Mouse (Mus musculus) liver, adult 2 months (tissue): Measurements from ENCODE around the gene Hnrnpul1. TPM values are rescaled to one million over a fixed set of nuclear protein-coding genes. Genes with fewer than 3 reads are reported as not detected.

Experiments used
- DNase-seq: peaks from one replicate; pipeline ENCODE4 v3.0.0-alpha.2; 2011; ENCODE audit warnings: low read depth, low spot score; ENCODE audit errors: extremely low read depth
- H3K27ac ChIP-seq: fragments of 200-500 bp; replicated peaks from 2 replicates; pipeline ENCODE4 v1.5.1; 2012; ENCODE audit warnings: low read depth, mild to moderate bottlenecking, control low read depth, inconsistent platforms, low read length; ENCODE audit not compliant: insufficient read depth
- H3K27me3 ChIP-seq: fragments of 200-500 bp; 2 replicates; pipeline ENCODE4 v1.6.1; 2012; ENCODE audit warnings: mild to moderate bottlenecking, moderate library complexity, low read length, inconsistent platforms; ENCODE audit not compliant: control insufficient read depth, insufficient read depth
- H3K36me3 ChIP-seq: fragments of 200-500 bp; 2 replicates; pipeline ENCODE4 v1.6.1; 2012; ENCODE audit warnings: low read length, inconsistent platforms; ENCODE audit not compliant: control insufficient read depth, insufficient read depth
- H3K4me1 ChIP-seq: fragments of 200-500 bp; 2 replicates; pipeline ENCODE4 v1.6.1; 2011; ENCODE audit warnings: low read length; ENCODE audit not compliant: control insufficient read depth, insufficient read depth
- H3K4me3 ChIP-seq: fragments of 200-500 bp; 2 replicates; pipeline ENCODE4 v1.5.1; 2011; ENCODE audit warnings: low read depth, mild to moderate bottlenecking, control low read depth, low read length, moderate library complexity; ENCODE audit not compliant: insufficient read depth
- H3K79me2 ChIP-seq: fragments of 200-500 bp; 2 replicates; pipeline ENCODE4 v1.6.1; 2012; ENCODE audit warnings: inconsistent platforms, mild to moderate bottlenecking, low read length, moderate library complexity; ENCODE audit not compliant: control insufficient read depth, insufficient read depth
- H3K9ac ChIP-seq: fragments of 200-500 bp; 2 replicates; pipeline ENCODE4 v1.6.1; 2012; ENCODE audit warnings: low read depth, mild to moderate bottlenecking, control low read depth, inconsistent platforms, low read length
- CTCF ChIP-seq: fragments of 200-500 bp; IDR thresholded peaks from 2 replicates; pipeline ENCODE4 v1.5.1; 2011; ENCODE audit warnings: low read depth, low read length, control low read depth
- POLR2A ChIP-seq: fragments of 200-500 bp; IDR thresholded peaks from 2 replicates; pipeline ENCODE4 v1.6.1; 2011; ENCODE audit warnings: low read length, control low read depth; ENCODE audit not compliant: insufficient read depth; ENCODE audit errors: extremely low read depth
- WGBS: fragments of 180-500 bp; shearing (Covaris S2); methylation state at CpG from one replicate; pipeline ENCODE4 v1.1.7; 2018; 5-methylcytosine and 5-hydroxymethylcytosine counted together
- polyA plus RNA-seq: library from polyadenylated mRNA; depleted of rRNA; stranded (reverse); fragments of >200 nt; gene quantifications from 2 replicates; pipeline ENCODE4 v1.2.3, GENCODE M21; 2012
- total RNA-seq: library from RNA; depleted of rRNA; stranded (reverse); fragments of >200 nt; gene quantifications from 2 replicates; pipeline ENCODE4 v1.2.3, GENCODE M21; 2014

Hnrnpul1 gene
- total and polyA plus RNA-seq, 2 experiments: 21.7 to 30.0 TPM

DNA sequence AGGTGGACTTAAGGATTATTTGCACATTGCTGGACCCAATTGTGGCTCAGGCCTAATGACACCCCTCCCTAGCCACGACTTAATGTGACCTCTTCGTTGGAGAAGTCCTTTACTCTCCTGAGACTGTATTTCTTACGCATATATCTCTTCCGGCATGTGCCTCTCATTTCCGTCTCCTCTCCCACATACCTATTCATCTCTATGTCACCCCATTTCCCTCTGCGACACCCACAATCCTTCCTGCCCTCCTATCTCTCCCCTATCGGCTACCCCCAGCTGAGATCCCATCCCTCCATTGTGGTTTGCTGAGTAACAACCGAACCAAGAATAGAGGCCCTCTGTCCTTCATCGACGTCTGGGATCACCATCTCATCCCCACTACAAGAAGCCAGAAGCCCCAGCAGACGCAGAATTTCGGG is 64.9 kb downstream of the Hnrnpul1 start:
- 0 out of 2 replicates have a peak overlapping the region, but pooled peaks have one; percentile 24 for H3K9ac ChIP-seq
- H3K79me2 ChIP-seq: no peaks in the 10 kb centered on the region
- WGBS: 33% methylated on average over 12 of the region's 12 CpGs
- H3K27ac ChIP-seq: no peak overlapping the region; the same call in 1 of the 2 replicates
- no peaks in the 10 kb centered on the region for H3K36me3 ChIP-seq
- no peaks in the 10 kb centered on the region for H3K4me1 ChIP-seq
- TF ChIP-seq POLR2A: no peak
- no peak for TF ChIP-seq CTCF
- H3K27me3 ChIP-seq: peaks cover 6% of the 10 kb centered on the region; the same call in 1 of the 2 replicates
- DNase-seq: no peak
- peak overlapping the region; percentile 61 for H3K4me3 ChIP-seq

DNA sequence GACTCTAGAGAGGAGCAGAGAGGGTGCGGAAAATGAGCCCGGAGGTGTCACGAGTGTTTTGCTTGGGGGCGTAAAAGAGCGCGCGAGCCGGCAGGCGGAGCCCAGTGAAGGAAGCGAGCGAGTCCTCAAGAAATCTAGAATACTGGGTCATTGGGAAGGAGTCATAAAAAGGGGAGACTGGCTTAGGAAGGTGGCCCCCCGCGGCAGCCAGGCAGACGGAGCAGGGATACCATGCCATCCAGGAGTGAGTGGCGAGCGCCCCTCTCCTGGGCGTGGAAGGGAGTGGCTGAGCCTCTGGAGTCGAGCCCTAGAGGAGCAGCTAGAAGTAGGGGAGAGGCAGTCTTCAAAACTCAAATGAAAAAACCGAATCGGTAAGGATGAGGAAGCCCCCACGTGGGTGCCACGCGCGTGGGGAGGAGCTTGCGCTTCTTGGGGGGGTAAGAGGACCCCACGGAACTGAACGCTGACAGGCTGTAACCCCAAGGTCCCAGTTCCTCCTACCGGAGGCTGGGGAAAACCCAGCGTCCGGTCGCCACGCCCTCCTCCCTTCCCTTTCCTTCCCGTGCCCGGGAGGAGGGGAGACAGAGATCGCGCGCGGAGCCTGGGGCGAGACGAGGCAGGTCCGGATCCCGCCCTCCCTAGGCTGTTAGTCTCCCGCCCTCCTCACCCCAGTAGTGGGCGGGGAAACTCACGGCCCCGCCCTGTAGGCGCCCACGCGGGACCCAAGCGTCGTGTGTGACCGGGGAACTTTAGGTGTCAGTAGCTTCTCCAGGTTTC is 65.6 kb downstream of the Hnrnpul1 start:
- TF ChIP-seq POLR2A (no peak), CTCF (no peak)
- peak overlapping the region; percentile 61 for H3K9ac ChIP-seq
- H3K36me3 ChIP-seq: no peaks in the 10 kb centered on the region
- peak overlapping the region; percentile 61 for H3K4me3 ChIP-seq
- peaks cover 6% of the 10 kb centered on the region; the same call in 1 of the 2 replicates for H3K27me3 ChIP-seq
- peak; percentile 44 for DNase-seq
- H3K79me2 ChIP-seq: no peaks in the 10 kb centered on the region
- no peaks in the 10 kb centered on the region for H3K4me1 ChIP-seq
- WGBS: 3% methylated on average over 45 of the region's 52 CpGs
- peak overlapping the region; percentile 39 for H3K27ac ChIP-seq

DNA sequence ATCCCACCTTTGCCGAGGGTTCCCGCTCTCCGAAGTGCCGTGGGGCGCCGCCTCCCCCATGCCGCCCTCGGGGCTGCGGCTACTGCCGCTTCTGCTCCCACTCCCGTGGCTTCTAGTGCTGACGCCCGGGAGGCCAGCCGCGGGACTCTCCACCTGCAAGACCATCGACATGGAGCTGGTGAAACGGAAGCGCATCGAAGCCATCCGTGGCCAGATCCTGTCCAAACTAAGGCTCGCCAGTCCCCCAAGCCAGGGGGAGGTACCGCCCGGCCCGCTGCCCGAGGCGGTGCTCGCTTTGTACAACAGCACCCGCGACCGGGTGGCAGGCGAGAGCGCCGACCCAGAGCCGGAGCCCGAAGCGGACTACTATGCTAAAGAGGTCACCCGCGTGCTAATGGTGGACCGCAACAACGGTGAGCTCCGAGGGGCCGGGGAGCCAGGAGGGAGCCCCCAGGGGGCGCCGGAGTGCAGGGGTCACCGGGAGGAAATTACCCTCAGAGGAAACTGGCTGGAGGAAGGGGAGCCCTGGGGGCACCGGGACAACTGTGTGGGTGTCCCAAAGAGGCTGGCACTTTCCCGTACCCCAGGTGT is 66.7 kb downstream of the Hnrnpul1 start:
- H3K4me1 ChIP-seq: 0 out of 2 replicates have a peak, but pooled peaks cover 3% of the 10 kb centered on the region
- H3K36me3 ChIP-seq: no peaks in the 10 kb centered on the region
- peaks cover 6% of the 10 kb centered on the region; the same call in 1 of the 2 replicates for H3K27me3 ChIP-seq
- no peak for DNase-seq
- no peaks in the 10 kb centered on the region for H3K79me2 ChIP-seq
- peak overlapping the region; percentile 61 for H3K4me3 ChIP-seq
- peak overlapping the region; percentile 39 for H3K27ac ChIP-seq
- WGBS: 1% methylated on average over 47 of the region's 47 CpGs
- peak overlapping the region; percentile 23 for H3K9ac ChIP-seq
- TF ChIP-seq POLR2A (no peak), CTCF (peak; percentile 11; the same call in 1 of the 2 replicates)

DNA sequence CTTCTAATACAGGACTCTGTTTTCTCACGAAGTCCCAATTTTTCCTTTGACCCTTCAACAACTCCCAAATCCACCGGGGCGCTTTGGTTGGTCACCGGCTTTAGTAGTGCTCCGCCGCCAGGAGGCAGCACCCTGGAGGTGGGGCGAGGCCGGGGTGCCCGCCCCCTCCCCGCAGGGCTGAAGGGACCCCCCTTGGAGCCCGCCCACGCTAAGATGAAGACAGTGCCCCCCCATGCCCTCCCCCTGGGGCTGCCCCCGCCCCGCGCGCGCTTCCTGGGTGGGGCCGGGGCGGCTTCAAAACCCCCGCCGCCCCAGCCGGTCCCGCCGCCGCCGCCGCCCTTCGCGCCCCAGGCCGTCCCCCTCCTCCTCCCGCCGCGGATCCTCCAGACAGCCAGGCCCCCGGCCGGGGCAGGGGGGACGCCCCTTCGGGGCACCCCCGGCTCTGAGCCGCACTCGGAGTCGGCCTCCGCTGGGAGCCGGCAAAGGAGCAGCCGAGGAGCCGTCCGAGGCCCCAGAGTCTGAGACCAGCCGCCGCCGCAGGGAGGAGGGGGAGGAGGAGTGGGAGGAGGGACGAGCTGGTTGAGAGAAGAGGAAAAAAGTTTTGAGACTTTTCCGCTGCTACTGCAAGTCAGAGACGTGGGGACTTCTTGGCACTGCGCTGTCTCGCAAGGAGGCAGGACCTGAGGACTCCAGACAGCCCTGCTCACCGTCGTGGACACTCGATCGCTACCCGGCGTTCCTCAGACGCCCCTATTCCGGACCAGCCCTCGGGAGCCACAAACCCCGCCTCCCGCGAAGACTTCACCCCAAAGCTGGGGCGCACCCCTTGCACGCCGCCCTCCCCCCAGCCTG is 67.7 kb downstream of the Hnrnpul1 start, which contains the start of gene Tgfb1:
Tgfb1 (plus strand) TSS at position 323 of the 852 bp plus-strand sequence.
- no peak for DNase-seq
- H3K4me3 ChIP-seq: peak within 1 kb of the TSS; percentile 61
- peak within 1 kb of the TSS; percentile 3 for H3K27ac ChIP-seq
- H3K9ac ChIP-seq: peak within 1 kb of the TSS; percentile 23
- 1% methylated on average over 59 of the region's 69 CpGs for WGBS
- TF ChIP-seq CTCF: peak; percentile 71
- no peak for TF ChIP-seq POLR2A
- H3K27me3 ChIP-seq: peaks cover 6% of the 10 kb centered on the region; the same call in 1 of the 2 replicates
- H3K4me1 ChIP-seq: 0 out of 2 replicates have a peak, but pooled peaks cover 3% of the 10 kb centered on the region
- no peaks in the 10 kb centered on the region for H3K36me3 ChIP-seq
- H3K79me2 ChIP-seq: no peaks in the 10 kb centered on the region

DNA sequence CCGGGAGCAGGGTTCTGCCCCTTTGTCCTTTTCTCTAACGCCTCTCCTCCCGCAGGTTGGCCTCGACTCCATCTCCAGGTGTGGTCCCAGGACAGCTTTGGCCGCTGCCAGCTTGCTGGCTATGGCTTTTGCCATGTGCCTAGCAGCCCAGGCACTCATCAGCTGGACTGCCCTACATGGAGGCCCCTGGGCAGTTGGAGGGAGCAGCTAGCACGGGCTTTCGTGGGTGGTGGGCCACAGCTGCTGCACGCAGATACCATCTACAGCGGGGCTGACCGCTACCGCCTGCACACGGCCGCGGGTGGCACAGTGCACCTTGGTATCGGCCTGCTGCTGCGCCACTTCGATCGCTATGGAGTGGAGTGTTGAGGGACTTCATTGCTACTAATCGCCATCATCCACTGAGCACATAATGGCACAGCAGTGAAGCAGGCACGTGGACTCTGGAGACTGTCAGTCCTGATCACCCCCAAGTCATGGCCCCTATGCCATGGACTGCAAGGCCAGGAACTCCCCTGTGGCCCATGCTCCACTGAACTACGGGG is 68.6 kb downstream of the Hnrnpul1 start:
- Histone ChIP-seq H3K79me2 (no peaks in the 10 kb centered on the region), H3K36me3 (no peaks in the 10 kb centered on the region), H3K27me3 (peaks cover 6% of the 10 kb centered on the region; the same call in 1 of the 2 replicates), H3K4me1 (0 out of 2 replicates have a peak, but pooled peaks cover 3% of the 10 kb centered on the region), H3K27ac (no peak overlapping the region), H3K9ac (no peak overlapping the region), H3K4me3 (no peak overlapping the region)
- WGBS: 85% methylated on average over 21 of the region's 21 CpGs
- no peak for DNase-seq
- TF ChIP-seq CTCF (no peak), POLR2A (no peak)
